Mouse (Mus musculus) left cerebral cortex, postnatal 10 days (tissue): ENCODE data around the gene Fam160a1. TPM values are rescaled to one million over a fixed set of nuclear protein-coding genes. Genes with fewer than 3 reads are reported as not detected.

Experiments
- DNase-seq, 2 experiments: peaks; one replicate each; pipeline ENCODE4 v3.0.0; 2021 to 2022; ENCODE audit warnings: low spot score in 2 of 2, mixed read lengths in 1 of 2; ENCODE audit errors: extremely low spot score in 1 of 2
- intact Hi-C: fragments of 180-260 bp; cut with DNase I; formaldehyde crosslinking; loops from one replicate; pipeline ENCODE4 v1.15.1; 2025
- total RNA-seq, 2 experiments: library from RNA; stranded (reverse); gene quantifications; 2 replicates each; pipeline ENCODE4 v1.2.3; 2021

Gene Fam160a1
- total RNA-seq, 2 experiments from 2014 or later: 4.2 to 4.4 TPM

DNA sequence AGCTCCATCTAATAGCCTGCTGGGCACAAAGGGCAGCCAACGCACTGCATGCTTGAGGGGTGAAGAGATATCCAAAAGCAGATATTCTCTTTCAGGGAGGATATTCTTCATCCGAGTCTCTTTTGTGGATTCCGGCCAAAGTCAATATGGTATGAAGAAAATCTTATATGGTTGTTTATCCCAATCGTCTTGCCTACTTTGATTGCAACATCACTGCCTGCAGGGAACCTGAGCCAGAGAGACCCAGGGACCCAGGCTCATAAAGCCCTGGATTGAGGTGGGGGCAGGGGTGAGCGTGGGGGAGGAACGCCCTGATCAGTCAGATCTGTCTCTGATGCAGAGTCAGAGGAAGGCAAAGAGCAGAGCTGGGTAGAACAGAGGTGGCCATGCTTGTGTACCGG lies 52.2 kb downstream of the Fam160a1 start:
- intact Hi-C loops: no loop called here
- no peak for DNase-seq

DNA sequence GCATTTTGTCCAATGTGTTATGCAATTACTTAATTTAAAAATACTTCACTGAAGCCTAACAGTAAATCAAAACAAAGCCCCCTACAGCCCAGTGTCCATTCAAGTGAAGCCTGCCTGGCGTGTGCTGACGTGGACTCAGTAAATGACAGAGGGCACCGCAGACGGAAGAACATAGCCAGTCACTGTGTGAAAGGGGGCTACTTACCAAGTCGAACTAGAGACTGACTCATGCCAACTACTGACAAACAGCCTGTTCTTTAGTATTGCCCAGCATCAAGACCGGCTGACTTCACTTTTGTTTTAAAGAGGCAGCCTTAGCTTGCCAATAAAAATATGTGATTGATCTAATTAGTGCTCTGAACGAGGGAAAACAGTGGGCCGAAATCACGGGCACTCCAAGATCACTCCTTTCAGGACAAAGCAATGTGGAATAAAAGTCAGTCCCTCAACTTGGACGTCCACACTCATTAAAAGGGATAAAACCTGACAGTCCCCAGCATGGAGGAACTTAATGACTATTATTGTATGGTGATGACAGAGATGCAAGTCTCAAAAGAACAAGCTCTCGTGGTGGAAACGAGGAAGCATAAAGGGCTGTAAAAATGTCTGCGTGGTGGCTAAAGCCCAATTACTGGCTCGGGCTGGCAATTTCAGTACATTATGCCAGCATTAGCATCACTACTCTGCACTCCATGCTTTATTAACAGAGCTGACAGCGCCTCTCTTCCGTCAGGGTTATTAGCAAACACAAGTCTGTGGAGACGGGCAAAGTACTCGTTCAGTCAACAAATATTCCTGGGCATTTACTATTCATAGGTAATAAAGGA lies 52.9 kb downstream of the Fam160a1 start:
- DNase-seq: no peak
- intact Hi-C loops: no loop called here

DNA sequence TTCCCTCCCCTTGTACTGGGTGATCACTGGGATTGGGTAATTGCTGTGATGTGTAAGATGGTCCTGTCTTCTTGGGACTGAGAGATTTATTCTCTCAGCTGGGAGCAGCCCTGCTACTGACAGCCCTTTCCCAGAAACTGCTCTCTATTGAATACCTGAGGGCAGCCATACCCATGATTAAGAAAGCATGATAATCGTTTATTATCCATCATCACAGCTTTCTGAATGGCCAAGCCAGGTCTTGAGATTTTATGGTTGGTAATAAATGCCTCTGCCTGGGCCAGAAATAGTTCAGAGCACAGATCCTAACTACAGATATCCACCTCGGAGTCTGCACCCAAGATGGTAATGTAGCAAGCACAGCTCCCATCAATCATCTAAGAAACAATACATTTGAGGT lies 59.1 kb downstream of the Fam160a1 start:
- no peak for DNase-seq
- intact Hi-C loops: no loop called here

DNA sequence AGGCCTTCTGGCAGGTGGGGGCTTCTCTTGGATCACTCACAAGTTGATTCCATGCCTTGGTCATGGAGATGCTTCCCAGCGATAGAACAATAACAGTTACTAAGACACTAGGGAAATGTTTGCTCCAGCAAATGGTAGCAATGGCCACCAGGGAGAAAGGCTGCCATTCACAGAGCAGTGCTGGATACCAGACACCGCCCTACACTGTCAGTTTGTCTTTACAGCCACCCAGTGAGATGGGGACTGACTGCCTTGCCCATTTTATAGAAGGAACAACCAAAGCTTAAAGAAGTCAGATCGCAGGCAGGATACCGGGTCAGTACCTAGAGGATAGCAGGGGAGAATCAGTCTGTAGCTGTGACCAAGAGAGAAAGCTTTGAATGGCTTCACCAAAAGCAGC lies 59.7 kb downstream of the Fam160a1 start:
- no peak for DNase-seq
- intact Hi-C loops: no loop called here

DNA sequence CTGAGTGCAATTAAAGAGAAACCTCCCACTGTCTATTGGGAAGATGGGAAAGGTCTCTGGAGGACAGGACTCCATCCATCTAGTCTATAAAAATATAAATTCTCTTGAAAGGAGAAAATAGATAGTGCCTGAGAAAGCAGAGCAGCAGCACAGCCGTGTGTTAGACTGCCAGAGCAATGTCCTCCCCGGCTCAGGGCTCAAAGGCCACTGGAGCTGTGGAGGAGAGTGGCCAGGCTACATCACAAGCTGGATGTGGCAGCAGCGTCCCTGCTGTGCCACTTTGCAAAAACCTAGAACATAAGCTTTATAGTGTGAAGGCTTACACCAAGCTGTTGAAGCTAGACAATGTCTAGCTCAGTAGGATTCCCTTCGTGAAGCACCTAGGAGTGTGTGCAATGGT lies 67.7 kb downstream of the Fam160a1 start:
- intact Hi-C loops: no loop called here
- no peak for DNase-seq

DNA sequence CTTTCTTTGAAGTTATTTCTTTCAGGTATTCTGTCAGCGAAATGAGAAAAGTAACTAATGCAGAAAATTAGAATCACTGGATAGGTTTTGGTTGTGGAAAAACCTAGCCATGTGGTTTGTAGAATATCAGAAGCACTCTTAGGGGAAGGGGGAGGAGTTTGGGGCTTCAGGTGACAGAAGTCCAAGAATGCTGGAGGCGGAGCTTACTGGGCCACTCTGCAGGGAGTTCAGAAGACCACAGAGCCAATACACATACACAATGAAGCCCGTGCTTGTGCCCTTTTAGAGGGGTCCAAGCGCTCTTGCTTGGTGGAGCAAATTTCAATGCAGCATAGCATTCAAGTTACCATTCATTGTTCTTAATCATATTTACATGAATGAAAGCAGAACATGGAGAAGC lies 68.2 kb downstream of the Fam160a1 start:
- DNase-seq: no peak
- intact Hi-C loops: no loop called here

DNA sequence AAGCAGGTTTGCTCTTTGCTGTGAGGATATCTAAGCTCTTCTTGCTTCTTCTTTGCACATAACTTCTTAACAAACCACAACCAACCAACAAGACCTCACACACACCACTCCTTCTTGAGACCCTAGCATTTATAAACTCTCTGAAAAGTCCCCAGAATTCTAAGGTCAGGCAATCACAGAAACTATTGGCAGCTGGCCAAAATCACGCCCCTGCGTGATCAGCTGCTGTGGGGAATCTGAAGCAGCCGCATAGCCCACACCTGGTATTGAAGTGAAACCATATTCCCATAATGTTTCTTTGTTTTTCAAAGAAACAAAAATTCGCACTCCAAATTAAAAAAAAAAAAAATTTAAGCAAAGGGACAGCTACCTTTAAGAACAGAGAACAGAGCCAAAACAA lies 71.0 kb downstream of the Fam160a1 start:
- no peak for DNase-seq
- intact Hi-C loops: no loop called here

DNA sequence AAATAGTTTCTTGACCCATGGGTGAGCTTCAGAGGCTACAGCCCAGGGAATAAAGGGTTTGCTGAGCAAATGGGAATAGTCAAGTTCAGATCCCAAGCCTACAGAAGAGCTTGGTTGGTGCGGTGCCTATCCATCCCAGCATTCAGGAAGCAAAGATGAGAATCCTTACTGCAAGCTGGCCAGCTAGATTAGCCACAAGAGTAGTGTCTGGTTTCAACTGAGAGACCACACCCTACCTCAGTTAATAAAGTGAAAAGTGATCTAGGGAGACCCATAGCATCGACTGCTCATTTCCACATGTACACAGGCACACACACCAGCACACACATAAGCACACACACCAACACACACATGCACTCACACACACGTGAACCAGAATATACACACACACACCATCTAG lies 75.3 kb downstream of the Fam160a1 start:
- no peak for DNase-seq
- intact Hi-C loops: no loop called here

DNA sequence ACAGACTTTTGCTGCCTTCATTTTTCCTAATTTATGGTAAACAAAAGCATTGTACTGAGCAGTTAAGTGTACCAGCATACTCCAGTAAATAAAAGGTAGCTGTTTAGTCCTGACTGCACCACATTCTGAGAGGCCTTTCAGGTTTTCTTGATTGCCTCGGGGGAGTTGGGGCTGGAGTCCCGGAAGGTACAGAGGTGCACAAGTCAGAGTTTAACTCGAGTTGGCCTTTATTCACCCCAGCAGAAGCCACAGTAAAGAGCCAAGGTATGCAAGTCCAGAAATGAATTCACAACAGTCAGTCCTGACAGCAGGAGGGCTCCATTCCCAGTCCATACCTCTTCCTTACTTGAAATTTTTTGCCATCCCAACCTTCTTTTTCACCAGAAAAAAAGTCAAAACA lies 78.5 kb downstream of the Fam160a1 start:
- intact Hi-C loops: no loop called here

DNA sequence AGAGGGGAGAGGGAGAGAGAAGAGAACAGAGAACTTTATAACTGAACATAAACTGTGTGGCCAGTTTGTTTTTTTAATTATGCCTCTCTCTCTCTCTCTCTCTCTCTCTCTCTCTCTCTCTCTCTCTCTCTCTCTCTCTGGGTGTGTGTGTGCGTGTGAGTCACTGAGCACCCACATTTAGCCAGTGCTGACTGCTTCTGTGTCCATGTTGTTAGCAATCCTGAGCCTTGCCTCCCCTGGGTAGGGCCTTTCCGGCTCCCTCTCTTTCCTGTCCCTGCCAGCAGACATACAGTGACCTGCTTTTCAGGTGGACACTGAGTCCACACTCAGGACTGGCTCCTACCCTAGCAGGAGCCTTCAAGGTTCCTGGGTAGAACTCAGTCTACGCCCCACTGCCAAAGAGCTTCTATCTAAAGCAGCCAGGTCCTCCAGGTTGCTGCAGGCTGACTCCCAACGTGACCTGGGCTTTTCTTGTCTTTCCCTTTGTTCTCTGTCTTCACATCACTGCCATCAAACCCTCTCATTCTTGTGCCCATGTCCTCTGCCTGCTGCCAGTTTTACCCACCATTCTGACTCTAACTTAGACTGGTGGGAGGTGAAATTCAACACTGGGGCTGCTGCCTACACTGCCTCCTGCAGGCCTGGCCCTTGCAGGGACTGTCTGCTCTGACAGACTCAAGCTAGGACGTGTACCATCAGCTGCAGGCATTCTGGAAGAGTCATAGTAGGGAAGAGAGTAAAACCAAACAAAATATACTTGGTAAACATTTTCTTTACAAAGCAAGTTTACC lies 83.0 kb downstream of the Fam160a1 start:
- no peak for DNase-seq
- intact Hi-C loops: no loop called here

More for the DNA sequence above, 78.5 kb downstream of the Fam160a1 start:
- DNase-seq: no peak

DNA sequence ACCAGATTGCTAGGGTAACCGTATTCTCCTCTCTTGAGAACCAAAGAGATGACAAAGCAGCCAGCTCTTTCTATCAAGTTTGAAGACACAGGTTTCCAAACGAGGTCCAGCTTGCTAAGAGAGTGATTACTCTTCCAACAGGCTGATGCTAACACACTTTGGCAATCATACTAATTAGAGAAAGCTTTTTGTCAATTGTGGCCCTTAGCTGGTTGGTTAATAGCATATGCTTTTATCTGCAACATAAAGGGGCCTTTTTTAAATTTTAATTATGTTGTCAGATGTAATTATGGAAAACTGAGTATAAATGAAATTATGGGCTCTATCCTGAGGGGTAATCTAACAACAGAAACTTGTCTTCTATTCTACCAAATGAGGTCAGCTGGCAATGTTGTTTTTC lies 89.9 kb downstream of the Fam160a1 start:
- DNase-seq: no peak
- intact Hi-C loops: no loop called here

DNA sequence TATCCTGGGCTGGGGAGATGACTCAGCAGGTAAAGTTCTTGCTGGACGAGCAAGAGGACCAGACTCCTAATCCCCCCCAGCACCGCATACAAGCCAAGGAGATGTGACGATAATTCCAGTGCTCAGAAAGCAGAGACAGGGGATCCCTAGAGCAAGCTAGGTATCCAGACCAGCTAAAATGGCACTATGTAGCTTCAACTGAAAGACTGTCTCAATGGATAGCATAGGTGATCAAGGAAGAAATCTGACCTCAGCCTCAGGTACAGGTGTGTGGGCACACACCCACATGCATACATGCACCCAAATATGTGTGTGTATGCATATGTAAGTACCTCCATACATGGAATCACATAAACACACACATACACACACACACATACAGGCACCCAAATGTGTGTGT lies 91.1 kb downstream of the Fam160a1 start:
- intact Hi-C loops: no loop called here
- DNase-seq: no peak

DNA sequence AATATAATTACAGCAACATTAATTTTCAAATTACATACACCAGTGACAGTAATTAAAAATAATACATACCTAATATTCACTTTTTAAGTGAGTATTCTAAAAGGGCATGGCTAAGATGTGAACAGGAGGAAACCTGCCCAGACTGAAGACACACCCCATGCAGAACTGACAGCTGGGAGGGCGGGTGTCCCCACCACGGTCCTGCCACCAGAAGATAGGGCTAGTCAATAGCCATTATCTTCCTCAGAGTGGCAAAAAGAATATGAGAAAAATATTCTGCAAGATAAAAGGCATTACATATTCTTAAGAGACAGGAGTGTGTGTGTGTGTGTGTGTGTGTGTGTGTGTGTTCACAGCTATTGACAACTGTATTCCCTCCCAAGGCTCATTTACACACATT lies 92.0 kb downstream of the Fam160a1 start:
- DNase-seq: no peak
- intact Hi-C loops: no loop called here

DNA sequence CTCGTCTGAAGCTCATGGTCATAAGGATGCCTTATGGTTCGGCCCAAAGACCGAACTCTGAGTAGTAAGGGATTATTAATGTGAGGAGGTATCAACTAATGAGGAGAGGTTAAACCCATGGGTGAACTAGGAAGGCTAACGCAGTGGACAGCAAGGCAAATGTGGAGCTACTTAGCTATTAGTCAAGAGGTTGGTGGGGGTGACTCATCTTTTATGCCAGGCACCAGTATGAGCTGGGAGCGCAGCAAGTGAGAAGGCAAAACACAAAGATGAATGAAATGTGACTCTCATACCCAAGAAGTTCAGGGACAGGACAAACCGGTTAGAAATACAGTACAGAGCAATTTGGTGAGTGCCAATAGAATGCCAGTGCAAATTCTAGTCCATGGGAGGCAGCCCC lies 94.5 kb downstream of the Fam160a1 start:
- no peak for DNase-seq
- intact Hi-C loops: no loop called here

DNA sequence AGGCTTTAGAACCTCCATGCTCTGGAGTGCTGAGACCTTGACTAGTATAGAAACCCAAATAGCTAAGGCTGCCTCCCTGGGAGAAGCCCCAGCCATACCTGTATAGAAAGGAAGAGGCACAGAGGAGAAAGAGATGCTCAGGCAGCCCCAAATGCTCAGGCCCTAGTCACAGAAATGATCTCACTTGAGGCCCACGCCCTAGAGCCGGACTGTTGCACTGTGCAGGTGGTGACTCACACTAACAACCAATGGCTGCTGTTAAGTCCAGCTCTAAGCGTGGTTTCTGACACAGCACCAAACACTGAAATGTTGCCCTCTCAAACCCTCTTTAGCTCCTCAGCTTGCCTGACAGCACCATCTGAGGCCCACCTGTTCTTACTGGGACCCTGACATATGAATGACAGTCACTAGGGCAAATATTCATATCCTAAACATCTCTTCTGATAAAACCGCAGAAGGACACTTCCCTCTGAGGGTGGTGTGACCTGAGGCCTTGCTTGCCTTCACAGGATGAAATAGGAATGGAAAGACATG lies 101.3 kb downstream of the Fam160a1 start:
- intact Hi-C loops: no loop called here
- no peak for DNase-seq

DNA sequence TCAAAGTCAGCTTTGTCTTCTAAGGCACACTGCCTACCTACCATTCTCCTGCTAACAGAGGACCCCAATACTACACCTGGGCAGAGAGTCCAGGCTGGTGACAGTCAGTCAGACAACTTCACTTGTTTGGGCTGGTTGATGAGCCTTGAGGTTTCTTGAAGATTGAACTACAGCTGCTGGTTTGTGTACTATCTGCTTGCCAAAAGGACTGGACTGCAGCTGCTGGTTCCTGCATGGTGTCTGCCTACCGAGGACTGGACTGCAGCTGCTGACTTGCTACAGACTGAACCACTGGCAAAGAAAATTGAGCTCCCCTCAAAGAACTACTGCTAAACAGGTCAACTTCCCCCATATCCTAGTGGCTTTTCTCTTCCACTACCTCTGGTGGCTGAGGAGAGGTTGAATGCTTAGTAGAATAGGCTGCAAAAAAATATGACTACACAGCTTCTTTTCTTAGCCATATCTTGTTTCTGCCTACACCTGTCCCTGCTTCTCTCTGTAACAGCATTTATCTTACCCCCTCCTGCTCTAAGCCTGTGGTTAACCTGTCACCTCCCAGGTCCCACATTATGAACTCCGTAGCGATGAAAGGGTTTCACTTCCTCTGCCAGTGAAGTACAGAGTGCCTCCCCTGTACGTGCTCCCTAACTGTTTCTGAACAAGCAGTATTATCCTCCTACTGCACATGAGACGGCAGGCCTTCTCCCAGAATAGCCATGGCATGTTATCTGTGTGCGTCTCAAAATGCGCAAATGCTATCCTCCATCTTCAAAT lies 103.0 kb downstream of the Fam160a1 start:
- DNase-seq: no peak
- intact Hi-C loops: no loop called here

DNA sequence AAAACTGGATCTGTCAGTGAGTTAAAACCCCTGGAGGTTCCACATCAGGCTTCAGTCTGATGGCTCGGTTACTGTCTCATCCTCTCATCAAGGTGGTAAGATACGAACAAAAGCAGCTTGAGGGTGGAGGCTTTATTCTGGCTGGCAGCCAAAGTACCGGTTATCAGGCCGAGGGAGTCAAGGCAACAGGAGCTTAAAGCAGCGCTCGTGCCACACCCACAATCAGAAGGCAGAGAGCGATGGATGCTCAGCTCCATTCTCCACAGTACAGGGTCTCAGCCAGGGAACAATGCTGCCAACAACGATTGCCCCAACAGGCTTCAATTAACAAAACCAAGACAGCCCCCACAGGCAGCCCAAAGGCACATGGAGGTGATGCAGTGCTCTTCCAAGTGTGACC lies 106.4 kb downstream of the Fam160a1 start:
- intact Hi-C loops: no loop called here

DNA sequence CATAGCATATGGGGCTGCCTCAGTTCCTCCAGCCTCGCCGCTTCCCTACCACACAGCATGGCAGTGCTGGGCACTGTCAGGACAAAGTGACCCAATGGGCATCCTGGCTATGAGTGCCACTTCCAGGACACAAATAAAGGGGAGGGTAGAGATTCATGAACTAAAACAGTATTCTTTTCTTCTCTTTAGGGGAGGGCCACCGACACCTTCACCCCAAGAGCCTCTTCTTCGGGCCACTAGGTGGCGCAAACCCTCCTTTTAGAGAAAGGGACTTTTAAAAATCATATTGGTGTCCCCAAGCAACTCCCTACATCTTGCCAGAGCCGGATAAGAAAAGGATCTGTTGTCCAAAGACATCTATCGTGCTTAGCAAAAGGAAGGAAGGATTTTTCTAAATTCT lies 109.7 kb downstream of the Fam160a1 start:
- intact Hi-C loops: loop anchor here (5.0 kb wide), 2 partner anchors 215 to 425 kb away; no protein-coding TSS in a partner anchor
- DNase-seq: peak in 1 of 2 experiments; percentile 41

More for the DNA sequence above, 106.4 kb downstream of the Fam160a1 start:
- DNase-seq: peak in 1 of 2 experiments; percentile 23
